Mouse (Mus musculus): ENCODE results near the gene Dip2a. TPM values are rescaled to one million over a fixed set of nuclear protein-coding genes. Genes with fewer than 3 reads are reported as not detected.

Dip2a gene
- polyA plus RNA-seq (2015; fragmentation: Nextera tagmentation; extraction: Ambion mirVana) = 7.2 and 8.1 TPM in 2 replicates

- H3K27ac ChIP-seq (ENCODE audit: low read length) = peak within 1 kb of the TSS; percentile 51
- no peaks in the 10 kb centered on the region for H3K9me3 ChIP-seq (ENCODE audit: low read length)
- peak within 1 kb of the TSS; percentile 63 for H3K4me3 ChIP-seq (ENCODE audit: low read depth, low read length)
- peaks cover 4% of the 10 kb centered on the region; the same call in 1 of the 2 replicates for H3K4me1 ChIP-seq (ENCODE audit: insufficient read depth, low read depth, low read length)
- H3K27me3 ChIP-seq (replicated peaks; ENCODE audit: insufficient read depth, low read length) = no peaks in the 10 kb centered on the region
- peak within 1 kb of the TSS; percentile 75 for H3K9ac ChIP-seq (replicated peaks; ENCODE audit: low read depth)
- DNase-seq (ENCODE audit: low spot score) = peak; percentile 95
- peak within 1 kb of the TSS; percentile 78 for H3K4me2 ChIP-seq (replicated peaks; ENCODE audit: low read depth, low read length)
- ATAC-seq = peak; percentile 96
- 1% methylated on average over 70 of the region's 94 CpGs for WGBS
- peaks cover 3% of the 10 kb centered on the region; the same call in 1 of the 2 replicates for H3K36me3 ChIP-seq (ENCODE audit: insufficient read depth, low read length)
- TF ChIP-seq CTCF (IDR thresholded peaks at IDR 0.05) = peak; percentile 23; the same call in 1 of the 2 replicates
- no peak for TF ChIP-seq EP300 (IDR thresholded peaks at IDR 0.05)
These were observed at the start of gene Dip2a for GRCm38 (mm10) chr10:76344711-76345539. Gene Dip2a, minus strand, starts transcription at chr10:76345291.

GRCm38 (mm10) chr10:76392596-76392995 lies 47.5 kb upstream of the Dip2a start:
- Histone ChIP-seq H3K4me1 (ENCODE audit: insufficient read depth, low read depth, low read length) (no peaks in the 10 kb centered on the region), H3K27me3 (replicated peaks; ENCODE audit: insufficient read depth, low read length) (no peaks in the 10 kb centered on the region), H3K9ac (replicated peaks; ENCODE audit: low read depth) (no peak overlapping the region), H3K4me2 (replicated peaks; ENCODE audit: low read depth, low read length) (no peak overlapping the region), H3K4me3 (ENCODE audit: low read depth, low read length) (no peak overlapping the region), H3K36me3 (ENCODE audit: insufficient read depth, low read length) (peaks cover 35% of the 10 kb centered on the region), H3K9me3 (ENCODE audit: low read length) (no peaks in the 10 kb centered on the region), H3K27ac (ENCODE audit: low read length) (no peak overlapping the region)
- WGBS = 91% methylated on average over 12 of the region's 12 CpGs
- DNase-seq (ENCODE audit: low spot score) (no peak), ATAC-seq (no peak)
- no peak for TF ChIP-seq EP300 (IDR thresholded peaks at IDR 0.05)

GRCm38 (mm10) chr10:76391786-76392185 lies 46.7 kb upstream of the Dip2a start:
- Histone ChIP-seq H3K27me3 (replicated peaks; ENCODE audit: insufficient read depth, low read length) (no peaks in the 10 kb centered on the region), H3K36me3 (ENCODE audit: insufficient read depth, low read length) (peaks cover 32% of the 10 kb centered on the region), H3K4me2 (replicated peaks; ENCODE audit: low read depth, low read length) (no peak overlapping the region), H3K27ac (ENCODE audit: low read length) (no peak overlapping the region), H3K9me3 (ENCODE audit: low read length) (no peaks in the 10 kb centered on the region), H3K4me1 (ENCODE audit: insufficient read depth, low read depth, low read length) (no peaks in the 10 kb centered on the region), H3K4me3 (ENCODE audit: low read depth, low read length) (no peak overlapping the region), H3K9ac (replicated peaks; ENCODE audit: low read depth) (no peak overlapping the region)
- TF ChIP-seq EP300 (IDR thresholded peaks at IDR 0.05) (no peak), CTCF (IDR thresholded peaks at IDR 0.05) (peak; percentile 53)
- ATAC-seq (no peak), DNase-seq (ENCODE audit: low spot score) (no peak)
- 77% methylated on average over 9 of the region's 9 CpGs for WGBS

- no peak overlapping the region for H3K4me2 ChIP-seq (replicated peaks; ENCODE audit: low read depth, low read length)
- no peaks in the 10 kb centered on the region for H3K4me1 ChIP-seq (ENCODE audit: insufficient read depth, low read depth, low read length)
- H3K27me3 ChIP-seq (replicated peaks; ENCODE audit: insufficient read depth, low read length) = no peaks in the 10 kb centered on the region
- H3K9me3 ChIP-seq (ENCODE audit: low read length) = no peaks in the 10 kb centered on the region
- H3K9ac ChIP-seq (replicated peaks; ENCODE audit: low read depth) = no peak overlapping the region
- H3K4me3 ChIP-seq (ENCODE audit: low read depth, low read length) = no peak overlapping the region
- peaks cover 28% of the 10 kb centered on the region for H3K36me3 ChIP-seq (ENCODE audit: insufficient read depth, low read length)
- DNase-seq (ENCODE audit: low spot score) = no peak
- WGBS = 94% methylated on average over 7 of the region's 9 CpGs
- TF ChIP-seq CTCF (IDR thresholded peaks at IDR 0.05) = no peak
- TF ChIP-seq EP300 (IDR thresholded peaks at IDR 0.05) = no peak
- no peak for ATAC-seq
- no peak overlapping the region for H3K27ac ChIP-seq (ENCODE audit: low read length)
These were observed 46.1 kb upstream of the Dip2a start for GRCm38 (mm10) chr10:76391166-76391565.

- Histone ChIP-seq H3K4me1 (ENCODE audit: insufficient read depth, low read depth, low read length) (no peaks in the 10 kb centered on the region), H3K27me3 (replicated peaks; ENCODE audit: insufficient read depth, low read length) (no peaks in the 10 kb centered on the region), H3K27ac (ENCODE audit: low read length) (no peak overlapping the region), H3K9me3 (ENCODE audit: low read length) (no peaks in the 10 kb centered on the region), H3K36me3 (ENCODE audit: insufficient read depth, low read length) (peaks cover 24% of the 10 kb centered on the region), H3K9ac (replicated peaks; ENCODE audit: low read depth) (no peak overlapping the region), H3K4me3 (ENCODE audit: low read depth, low read length) (no peak overlapping the region), H3K4me2 (replicated peaks; ENCODE audit: low read depth, low read length) (no peak overlapping the region)
- 94% methylated on average over 18 of the region's 18 CpGs for WGBS
- DNase-seq (ENCODE audit: low spot score) (no peak), ATAC-seq (no peak)
- TF ChIP-seq EP300 (IDR thresholded peaks at IDR 0.05) (no peak), CTCF (IDR thresholded peaks at IDR 0.05) (no peak)
These were observed 29.9 kb upstream of the Dip2a start for GRCm38 (mm10) chr10:76374981-76375380.

- H3K4me3 ChIP-seq (ENCODE audit: low read depth, low read length) = no peak overlapping the region
- H3K4me1 ChIP-seq (ENCODE audit: insufficient read depth, low read depth, low read length) = no peaks in the 10 kb centered on the region
- DNase-seq (ENCODE audit: low spot score) (no peak), ATAC-seq (no peak)
- no peak overlapping the region for H3K9ac ChIP-seq (replicated peaks; ENCODE audit: low read depth)
- H3K36me3 ChIP-seq (ENCODE audit: insufficient read depth, low read length) = peaks cover 32% of the 10 kb centered on the region
- no peak for TF ChIP-seq EP300 (IDR thresholded peaks at IDR 0.05)
- no peak for TF ChIP-seq CTCF (IDR thresholded peaks at IDR 0.05)
- H3K4me2 ChIP-seq (replicated peaks; ENCODE audit: low read depth, low read length) = no peak overlapping the region
- H3K9me3 ChIP-seq (ENCODE audit: low read length) = no peaks in the 10 kb centered on the region
- no peaks in the 10 kb centered on the region for H3K27me3 ChIP-seq (replicated peaks; ENCODE audit: insufficient read depth, low read length)
- 85% methylated on average over 3 of the region's 3 CpGs for WGBS
- no peak overlapping the region for H3K27ac ChIP-seq (ENCODE audit: low read length)
These were observed 26.6 kb upstream of the Dip2a start for GRCm38 (mm10) chr10:76371736-76372135.

Measured in lung, postnatal 0 days (tissue).